Mouse (Mus musculus) hindbrain, embryonic 15.5 days (tissue): Measurements from ENCODE around the gene Syne4. TPM values are rescaled to one million over a fixed set of nuclear protein-coding genes. Genes with fewer than 3 reads are reported as not detected.

Experiments used
- ATAC-seq: fragments of 200-750 bp; cut with Nextera tagmentation; 2 replicates; pipeline ENCODE4 v1.8.0; 2017; ENCODE audit warnings: low read depth, moderate number of reproducible peaks, moderate TSS enrichment; ENCODE audit not compliant: low FRiP score
- H3K27ac ChIP-seq: fragments of 300-500 bp; sonication (generic); replicated peaks from 2 replicates; pipeline ENCODE4 v1.5.1; 2015; ENCODE audit warnings: mild to moderate bottlenecking, inconsistent platforms
- H3K27me3 ChIP-seq: fragments of 300-500 bp; sonication (generic); 2 replicates; pipeline ENCODE4 v1.6.1; 2015; ENCODE audit warnings: control low read depth, inconsistent platforms
- H3K36me3 ChIP-seq: fragments of 300-500 bp; sonication (generic); 2 replicates; pipeline ENCODE4 v1.6.1; 2015; ENCODE audit warnings: control low read depth, inconsistent platforms
- H3K4me1 ChIP-seq: fragments of 300-500 bp; sonication (generic); replicated peaks from 2 replicates; pipeline ENCODE4 v1.6.1; 2015; ENCODE audit warnings: control low read depth, inconsistent platforms
- H3K4me2 ChIP-seq: fragments of 300-500 bp; sonication (generic); 2 replicates; pipeline ENCODE4 v1.6.1; 2015; ENCODE audit warnings: moderate library complexity, mild to moderate bottlenecking, inconsistent platforms
- H3K4me3 ChIP-seq: fragments of 300-500 bp; sonication (generic); 2 replicates; pipeline ENCODE4 v1.5.1; 2015; ENCODE audit warnings: mild to moderate bottlenecking, inconsistent platforms
- H3K9ac ChIP-seq: fragments of 300-500 bp; sonication (generic); 2 replicates; pipeline ENCODE4 v1.6.1; 2015; ENCODE audit warnings: inconsistent platforms
- H3K9me3 ChIP-seq: fragments of 300-500 bp; sonication (generic); 2 replicates; pipeline ENCODE4 v1.6.1; 2016; ENCODE audit warnings: control low read depth, inconsistent platforms
- WGBS: fragments of 180-500 bp; shearing (Covaris S2); methylation state at CpG from one replicate; pipeline ENCODE4 v1.1.7; 2015; 5-methylcytosine and 5-hydroxymethylcytosine counted together
- polyA plus RNA-seq: library from polyadenylated mRNA; unstranded; fragments of >200 nt; fragmentation: Nextera tagmentation; extraction: Ambion mirVana; gene quantifications from 2 replicates; pipeline ENCODE4 v1.2.1, GENCODE M21; 2015

Syne4 gene
- polyA plus RNA-seq, 1 experiment from 2014 or later = 19.1 TPM

- H3K27ac ChIP-seq = peak within 1 kb of the TSS; percentile 63
- ATAC-seq = peak; percentile 83
- H3K36me3 ChIP-seq = peaks cover 2% of the 10 kb centered on the region
- H3K4me2 ChIP-seq = peak within 1 kb of the TSS; percentile 83
- H3K4me1 ChIP-seq = peaks cover 59% of the 10 kb centered on the region
- WGBS = 2% methylated on average over 24 of the region's 55 CpGs
- H3K27me3 ChIP-seq = 0 out of 2 replicates have a peak, but pooled peaks cover 4% of the 10 kb centered on the region
- H3K4me3 ChIP-seq = peak within 1 kb of the TSS; percentile 71
- H3K9ac ChIP-seq = peak within 1 kb of the TSS; percentile 89
- H3K9me3 ChIP-seq = no peaks in the 10 kb centered on the region
Observed at GRCm38 (mm10) chr7:30362652-30363343, 48.2 kb downstream of the Syne4 start, which contains the start of gene Lrfn3. Gene Lrfn3, minus strand, starts transcription at chr7:30362772.

GRCm38 (mm10) chr7:30363344-30363738 lies 48.7 kb downstream of the Syne4 start:
- peak; percentile 44 for ATAC-seq
- Histone ChIP-seq H3K4me1 (peaks cover 53% of the 10 kb centered on the region), H3K27me3 (0 out of 2 replicates have a peak, but pooled peaks cover 4% of the 10 kb centered on the region), H3K36me3 (peaks cover 2% of the 10 kb centered on the region), H3K9ac (peak overlapping the region; percentile 89), H3K4me3 (peak overlapping the region; percentile 71), H3K9me3 (no peaks in the 10 kb centered on the region), H3K4me2 (peak overlapping the region; percentile 83), H3K27ac (peak overlapping the region; percentile 63; the same call in 1 of the 2 replicates)
- WGBS = 65% methylated on average over 6 of the region's 6 CpGs

- Histone ChIP-seq H3K4me1 (peaks cover 12% of the 10 kb centered on the region), H3K9ac (no peak overlapping the region), H3K4me3 (no peak overlapping the region), H3K27ac (no peak overlapping the region), H3K9me3 (no peaks in the 10 kb centered on the region), H3K36me3 (no peaks in the 10 kb centered on the region), H3K27me3 (0 out of 2 replicates have a peak, but pooled peaks cover 4% of the 10 kb centered on the region), H3K4me2 (no peak overlapping the region)
- WGBS = 82% methylated on average over 2 of the region's 2 CpGs
- no peak for ATAC-seq
Observed at GRCm38 (mm10) chr7:30367466-30367865, 52.9 kb downstream of the Syne4 start.

Other genes with a start within 250 kb of the Syne4 start
- gene Zfp82, start 241.9 kb upstream of the Syne4 start, polyA plus RNA-seq = 8.6 and 10.9 TPM in 2 replicates
- 1.9 and 4.0 TPM in 2 replicates for gene Gm26920, start 224.4 kb upstream of the Syne4 start, polyA plus RNA-seq
- 12.4 and 16.6 TPM in 2 replicates for gene Zfp566, start 224.3 kb upstream of the Syne4 start, polyA plus RNA-seq
- gene Zfp260, start 220.0 kb upstream of the Syne4 start, polyA plus RNA-seq = 73.8 and 85.0 TPM in 2 replicates
- 21.3 and 22.3 TPM in 2 replicates for gene Zfp382, start 192.9 kb upstream of the Syne4 start, polyA plus RNA-seq
- 10.5 and 11.6 TPM in 2 replicates for gene Zfp146, start 145.1 kb upstream of the Syne4 start, polyA plus RNA-seq
- gene Cox7a1, start 130.7 kb upstream of the Syne4 start, polyA plus RNA-seq = 5.2 and 7.1 TPM in 2 replicates
- 86.4 and 88.3 TPM in 2 replicates for gene Capns1, start 116.0 kb upstream of the Syne4 start, polyA plus RNA-seq
- 176 and 178 TPM in 2 replicates for gene Polr2i, start 82.9 kb upstream of the Syne4 start, polyA plus RNA-seq
- gene Tbcb, start 82.5 kb upstream of the Syne4 start, polyA plus RNA-seq = 430 and 435 TPM in 2 replicates
- not detected in 2 replicates for gene Ovol3, start 79.1 kb upstream of the Syne4 start, polyA plus RNA-seq
- gene Thap8, start 34.7 kb upstream of the Syne4 start, polyA plus RNA-seq = 0.52 and 0.88 TPM in 2 replicates
- gene Wdr62, start 34.4 kb upstream of the Syne4 start, polyA plus RNA-seq = 4.0 and 5.3 TPM in 2 replicates
- gene Clip3, start 23.1 kb upstream of the Syne4 start, polyA plus RNA-seq = 88.4 and 120 TPM in 2 replicates
- 121 and 135 TPM in 2 replicates for gene Alkbh6, start 6.1 kb upstream of the Syne4 start, polyA plus RNA-seq
- 0.98 TPM in 1 of 2 replicates, not detected in the other for gene E130208F15Rik, start 6.9 kb downstream of the Syne4 start, polyA plus RNA-seq
- 16.2 and 17.3 TPM in 2 replicates for gene Sdhaf1, start 9.1 kb downstream of the Syne4 start, polyA plus RNA-seq
- gene Lrfn3, start 48.0 kb downstream of the Syne4 start, polyA plus RNA-seq = 14.3 and 15.7 TPM in 2 replicates
- 28.9 and 39.1 TPM in 2 replicates for gene Tyrobp, start 99.0 kb downstream of the Syne4 start, polyA plus RNA-seq
- 0.53 and 0.56 TPM in 2 replicates for gene Hcst, start 105.0 kb downstream of the Syne4 start, polyA plus RNA-seq
- gene Nfkbid, start 106.9 kb downstream of the Syne4 start, polyA plus RNA-seq = 2.4 and 2.9 TPM in 2 replicates
- 674 and 762 TPM in 2 replicates for gene Aplp1, start 130.7 kb downstream of the Syne4 start, polyA plus RNA-seq
- gene Kirrel2, start 142.9 kb downstream of the Syne4 start, polyA plus RNA-seq = 4.7 and 7.3 TPM in 2 replicates
- gene Nphs1, start 143.5 kb downstream of the Syne4 start, polyA plus RNA-seq = 1.1 and 1.2 TPM in 2 replicates
- gene Prodh2, start 178.8 kb downstream of the Syne4 start, polyA plus RNA-seq = 0.36 TPM in 1 of 2 replicates, not detected in the other
- gene Arhgap33, start 220.3 kb downstream of the Syne4 start, polyA plus RNA-seq = 101 and 135 TPM in 2 replicates
- gene Hspb6, start 237.4 kb downstream of the Syne4 start, polyA plus RNA-seq = 11.1 and 13.2 TPM in 2 replicates
- 8.4 and 9.1 TPM in 2 replicates for gene Proser3, start 237.5 kb downstream of the Syne4 start, polyA plus RNA-seq
- gene Lin37, start 245.0 kb downstream of the Syne4 start, polyA plus RNA-seq = 52.7 and 53.1 TPM in 2 replicates
- gene U2af1l4, start 248.5 kb downstream of the Syne4 start, polyA plus RNA-seq = 89.7 and 92.1 TPM in 2 replicates
- 15.4 and 17.5 TPM in 2 replicates for gene Gm49396, start 248.5 kb downstream of the Syne4 start, polyA plus RNA-seq
- gene Psenen, start 248.8 kb downstream of the Syne4 start, polyA plus RNA-seq = 124 and 134 TPM in 2 replicates